In the genomic region with DNA sequence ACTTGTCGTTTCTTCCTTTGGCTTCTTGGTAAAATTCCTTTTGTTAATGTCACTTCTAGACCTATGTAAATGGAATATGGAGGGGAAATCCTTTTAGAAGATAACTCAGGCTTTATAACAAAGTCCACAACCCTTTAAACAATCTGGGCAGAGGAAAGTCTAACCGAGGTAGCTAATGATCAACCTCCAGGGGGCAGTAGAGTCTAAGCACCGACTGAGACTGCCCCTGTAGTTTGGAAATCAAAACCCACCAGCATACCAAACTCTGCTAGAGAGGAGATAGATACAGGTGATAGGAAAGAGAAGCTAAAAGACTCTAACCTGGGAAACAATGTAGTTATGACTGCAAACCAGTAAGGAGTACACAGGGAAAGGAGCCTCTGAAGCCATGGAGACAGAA, we compare ENCODE assay signal across 8 mouse cellular contexts.
DNase-seq lines count a peak whose midpoint lies in the region; ATAC-seq and TF ChIP-seq lines count a peak whose summit lies in the region.
"Had no signal": no experiment of that assay in that cellular context is flagged by ENCODE, and none has a peak within 500 bp of the region (broad histone marks: within the 10 kb centered on the region; RNA-seq: fewer than 3 reads in every experiment).

No protein-coding gene starts in this region.

- WGBS in liver, postnatal 0 days (ENCODE audit: insufficient replicate concordance), result 11% methylated on average over 3 of the region's 3 CpGs

- H3K9ac ChIP-seq in liver, postnatal 0 days (replicated peaks), result no peak overlapping the region
- H3K9ac ChIP-seq: liver, embryonic 15.5 days had no signal

- TF ChIP-seq CTCF in E14TG2a.4 (conservative IDR thresholded peaks at IDR 0.05; ENCODE audit: low read length), result peak; percentile 78
- peak; percentile 82 for TF ChIP-seq CTCF in liver, postnatal 0 days (IDR thresholded peaks at IDR 0.05; ENCODE audit: low read depth)

- H3K9me3 ChIP-seq in E14TG2a.4 (ENCODE audit: low read length), result no peaks in the 10 kb centered on the region
- H3K9me3 ChIP-seq in liver, postnatal 0 days (ENCODE audit: low read length), result no peaks in the 10 kb centered on the region
- H3K9me3 ChIP-seq: liver, embryonic 15.5 days had no signal

- no peak for TF ChIP-seq EP300 in liver, postnatal 0 days (IDR thresholded peaks at IDR 0.05; ENCODE audit: low read depth)

- no peak overlapping the region for H3K4me2 ChIP-seq in liver, postnatal 0 days (ENCODE audit: low read depth, low read length)
- H3K4me2 ChIP-seq: liver, embryonic 15.5 days had no signal

- H3K27ac ChIP-seq in liver, postnatal 0 days (ENCODE audit: low read depth), result no peak overlapping the region
- H3K27ac ChIP-seq: liver, embryonic 15.5 days had no signal

- H3K27me3 ChIP-seq in E14TG2a.4 (ENCODE audit: insufficient read depth, low read length), result peaks cover 12% of the 10 kb centered on the region
- no peaks in the 10 kb centered on the region for H3K27me3 ChIP-seq in liver, postnatal 0 days (ENCODE audit: insufficient read depth, low read length)

- no peak overlapping the region for H3K4me3 ChIP-seq in E14TG2a.4 (replicated peaks; ENCODE audit: low read length)
- H3K4me3 ChIP-seq in liver, postnatal 0 days (ENCODE audit: low read depth, low read length), result no peak overlapping the region
- H3K4me3 ChIP-seq: liver, embryonic 15.5 days had no signal

- peak; percentile 89 for ATAC-seq in granulocyte monocyte progenitor cell, adult 5-6 weeks (replicated peaks; ENCODE audit: poor library complexity, severe bottlenecking)
- ATAC-seq in liver, postnatal 0 days, result no peak

- peak; percentile 9 for DNase-seq in kidney, adult 8-10 months
- DNase-seq in kidney, adult 11 months, result no peak
- DNase-seq in WW6 (ENCODE audit: low read depth, low spot score), result peak; percentile 62
- DNase-seq in liver, postnatal 0 days, result peak; percentile 30
- peak; percentile 25 for DNase-seq in thymus, postnatal 14 days

- H3K4me1 ChIP-seq in E14TG2a.4 (replicated peaks; ENCODE audit: low read depth, low read length), result no peaks in the 10 kb centered on the region
- no peaks in the 10 kb centered on the region for H3K4me1 ChIP-seq in liver, postnatal 0 days (ENCODE audit: insufficient read depth)
- H3K4me1 ChIP-seq: liver, embryonic 15.5 days had no signal

- no peaks in the 10 kb centered on the region for H3K36me3 ChIP-seq in E14TG2a.4 (ENCODE audit: insufficient read depth, low read length)
- H3K36me3 ChIP-seq in liver, postnatal 0 days (replicated peaks; ENCODE audit: insufficient read depth, low read length), result no peaks in the 10 kb centered on the region
- H3K36me3 ChIP-seq: liver, embryonic 15.5 days had no signal
